Mouse (Mus musculus) frontal cortex, postnatal 10 days (tissue): ENCODE results near the gene Ccdc91.

Experiments
- DNase-seq, 2 experiments: peaks; one replicate each; pipeline ENCODE4 v3.0.0; 2022; ENCODE audit warnings: low spot score in 2 of 2, mixed read lengths in 1 of 2

The Ccdc91 gene

DNA sequence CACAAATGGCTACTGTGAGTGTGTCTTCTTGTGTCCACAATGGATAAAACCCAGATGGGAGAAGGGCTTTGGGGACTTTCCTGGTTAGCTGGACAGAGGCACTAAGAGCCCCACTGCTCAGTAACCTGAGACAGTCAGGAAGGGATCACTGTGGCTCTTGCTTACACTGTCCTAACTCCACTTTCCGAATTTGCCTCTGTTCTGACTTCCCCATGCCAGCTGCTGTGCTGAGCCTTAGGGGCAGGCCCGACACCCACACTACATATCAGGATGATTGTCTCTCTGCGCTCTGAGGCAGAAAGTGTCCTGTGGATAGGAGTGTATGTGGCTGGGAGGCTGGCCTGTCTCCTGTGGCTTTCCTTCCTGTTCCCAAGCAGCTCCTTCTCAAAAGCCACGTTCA is 97.5 kb downstream of the Ccdc91 start:
- no peak for DNase-seq

DNA sequence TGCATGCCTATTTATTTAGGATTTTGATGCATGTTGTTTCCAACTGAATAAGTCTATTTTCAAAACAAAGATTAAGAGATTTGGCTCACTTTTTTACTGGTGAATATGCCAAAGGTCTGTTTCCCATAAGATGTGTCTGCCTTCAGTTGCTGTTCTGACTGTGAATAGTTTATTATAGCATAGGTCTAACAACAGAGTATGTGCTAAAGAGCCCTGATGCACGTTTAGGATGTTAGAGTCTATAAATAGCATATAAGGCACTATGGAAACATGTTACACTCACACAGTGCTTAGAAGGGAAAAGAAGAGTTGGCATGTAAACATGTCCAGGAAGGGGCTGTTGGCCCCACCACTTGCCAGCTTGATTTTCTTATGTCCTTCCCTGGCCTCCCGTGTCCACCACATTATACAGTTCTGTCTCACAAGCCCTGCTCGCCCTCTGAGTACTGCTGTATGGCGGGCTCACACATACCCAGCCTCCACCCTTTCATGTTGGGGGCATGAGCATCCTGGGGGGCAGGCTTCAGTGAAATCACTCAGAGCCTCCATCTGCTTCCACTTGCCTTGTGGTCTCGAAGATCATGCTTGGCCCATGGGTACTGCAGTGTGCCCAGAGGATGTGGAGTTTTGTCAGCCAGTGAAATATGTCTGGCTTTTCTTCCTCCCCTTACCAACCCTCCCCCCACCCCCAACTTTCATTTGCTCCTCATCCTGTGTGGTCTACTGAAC is 99.0 kb downstream of the Ccdc91 start:
- no peak for DNase-seq

DNA sequence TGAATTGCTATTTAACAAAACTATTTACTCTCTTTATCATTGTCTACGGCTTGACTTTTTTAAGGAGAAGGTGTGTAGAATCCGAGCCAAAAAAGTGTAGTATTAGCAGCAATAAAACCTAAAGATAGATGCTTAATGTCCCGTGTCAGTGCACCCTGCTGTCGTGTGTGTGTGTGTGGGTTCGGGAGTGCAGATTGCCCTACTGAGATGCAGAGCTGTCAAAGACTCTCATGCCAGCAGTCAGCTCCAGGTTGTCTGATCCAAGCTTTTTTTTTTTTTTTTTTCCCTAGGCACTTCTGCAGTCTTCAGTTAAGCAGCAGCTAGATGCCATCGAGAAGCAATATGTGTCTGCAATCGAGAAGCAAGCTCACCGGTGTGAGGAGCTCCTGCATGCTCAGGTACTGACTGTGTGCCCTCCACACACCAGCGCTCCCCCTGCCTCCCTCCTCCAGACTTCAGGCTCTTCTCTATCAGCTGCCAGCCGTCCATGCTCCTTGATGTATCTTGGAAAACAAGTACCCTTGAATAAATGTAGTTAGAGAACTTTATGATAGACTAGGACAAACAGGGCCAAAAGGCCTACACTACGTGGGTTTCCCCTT is 99.7 kb downstream of the Ccdc91 start:
- DNase-seq = no peak

- no peak for DNase-seq
Observed at GRCm38 (mm10) chr6:147587675-147588074, 112.0 kb downstream of the Ccdc91 start.

GRCm38 (mm10) chr6:147606666-147607065 is 131.0 kb downstream of the Ccdc91 start:
- no peak for DNase-seq

GRCm38 (mm10) chr6:147607613-147608012 is 132.0 kb downstream of the Ccdc91 start:
- no peak for DNase-seq

GRCm38 (mm10) chr6:147615306-147615705 is 139.7 kb downstream of the Ccdc91 start:
- DNase-seq = no peak

DNA sequence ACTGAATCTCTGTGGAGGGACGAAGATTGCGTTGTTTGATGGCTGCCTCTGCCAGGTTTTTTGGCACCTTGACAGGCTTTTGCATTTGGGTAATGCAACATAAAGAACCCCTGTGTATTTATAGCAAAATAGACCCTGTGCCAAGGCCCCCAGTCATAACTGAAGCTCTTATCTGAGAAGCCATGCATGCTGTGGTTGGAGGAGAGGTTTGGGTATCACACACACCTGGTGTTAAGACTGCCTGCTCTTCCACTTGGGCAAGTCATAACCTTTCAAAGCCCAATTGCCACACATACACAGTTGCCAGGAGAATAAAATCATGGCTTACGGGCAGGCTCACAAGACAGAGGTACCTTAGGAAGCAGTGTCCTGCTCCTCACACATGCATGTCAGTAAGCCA is 147.5 kb downstream of the Ccdc91 start:
- no peak for DNase-seq

DNA sequence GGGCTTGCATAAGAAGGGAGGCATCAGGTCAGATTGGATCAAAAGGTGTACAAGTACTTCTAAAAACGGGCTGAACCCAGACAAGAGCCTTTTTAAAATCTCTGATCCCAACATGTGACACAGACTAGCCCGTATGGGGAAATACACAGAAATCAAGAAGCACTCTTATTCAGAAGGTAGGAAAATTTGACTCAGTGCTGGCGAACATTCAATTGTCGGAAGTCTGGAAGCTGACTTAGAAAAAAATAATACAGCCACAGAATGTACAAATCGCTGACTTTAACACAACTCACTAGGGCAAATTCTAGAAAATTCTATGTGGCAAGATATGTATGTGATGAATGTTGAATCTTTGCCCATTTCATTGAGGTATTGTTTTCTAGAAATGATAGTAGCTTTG is 160.8 kb downstream of the Ccdc91 start:
- DNase-seq = no peak

- DNase-seq = no peak
Observed at GRCm38 (mm10) chr6:147643875-147644274, 168.2 kb downstream of the Ccdc91 start.

DNA sequence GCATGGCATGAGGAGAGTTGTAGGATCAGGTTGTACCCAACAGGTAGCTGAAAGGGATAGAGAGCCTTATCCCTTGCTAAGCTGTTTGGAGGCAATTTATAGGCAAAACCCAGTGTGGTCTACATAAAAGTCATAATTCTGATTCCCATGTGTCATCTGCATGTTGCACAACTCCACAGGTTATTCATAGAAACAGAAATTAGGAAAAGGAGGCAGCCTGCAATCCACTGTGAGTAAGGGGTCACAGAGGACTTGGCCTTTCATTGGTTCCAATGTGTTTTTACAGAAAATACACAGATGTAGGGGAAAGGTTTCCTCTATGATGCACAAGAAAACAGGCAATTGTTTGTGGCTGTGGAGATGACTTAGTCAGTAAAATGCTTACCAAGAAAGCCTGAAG is 168.8 kb downstream of the Ccdc91 start:
- no peak for DNase-seq

GRCm38 (mm10) chr6:147646401-147646968 is 170.9 kb downstream of the Ccdc91 start:
- DNase-seq = no peak

- DNase-seq = no peak
Observed at GRCm38 (mm10) chr6:147658025-147658424, 182.4 kb downstream of the Ccdc91 start.

- DNase-seq = no peak
Observed at GRCm38 (mm10) chr6:147660718-147661117, 185.1 kb downstream of the Ccdc91 start.

DNA sequence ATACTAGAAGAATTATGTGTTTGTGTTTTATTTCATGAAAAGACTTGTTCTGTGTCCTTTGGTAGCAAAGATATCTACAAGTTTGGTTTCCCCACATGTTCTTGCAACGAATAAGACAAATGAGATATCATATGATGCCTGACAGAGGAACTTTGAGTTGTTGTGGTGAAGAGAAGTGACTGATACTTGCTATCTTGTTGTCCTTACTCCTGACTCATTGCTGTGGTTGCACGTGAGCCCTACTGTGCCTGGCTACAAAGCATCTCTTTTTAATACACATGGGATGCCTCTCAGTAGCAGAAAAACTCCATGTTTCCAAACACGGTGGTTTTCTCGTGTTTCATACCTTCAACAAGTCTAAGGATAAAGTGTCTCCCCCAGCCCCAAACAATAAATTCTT is 186.2 kb downstream of the Ccdc91 start:
- no peak for DNase-seq

DNA sequence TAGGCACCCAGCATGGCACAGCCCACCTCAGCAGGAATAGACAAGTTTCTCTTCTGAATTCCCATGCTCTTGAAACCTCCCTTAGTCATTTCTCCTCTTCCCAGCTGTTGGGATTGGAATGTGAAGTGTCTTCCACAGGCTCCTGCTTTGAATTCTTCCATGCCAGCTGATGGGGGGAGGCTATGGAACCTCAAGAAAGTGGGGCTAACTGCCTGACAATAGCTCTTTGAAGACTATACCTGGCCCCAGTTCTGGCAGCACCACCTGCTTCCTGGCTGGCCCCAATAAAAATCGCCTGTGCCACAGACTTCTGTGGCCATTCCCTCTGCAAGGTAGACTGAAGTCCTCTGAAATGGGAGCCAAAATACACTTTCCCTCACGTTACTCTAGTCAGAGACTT is 187.0 kb downstream of the Ccdc91 start:
- no peak for DNase-seq

DNA sequence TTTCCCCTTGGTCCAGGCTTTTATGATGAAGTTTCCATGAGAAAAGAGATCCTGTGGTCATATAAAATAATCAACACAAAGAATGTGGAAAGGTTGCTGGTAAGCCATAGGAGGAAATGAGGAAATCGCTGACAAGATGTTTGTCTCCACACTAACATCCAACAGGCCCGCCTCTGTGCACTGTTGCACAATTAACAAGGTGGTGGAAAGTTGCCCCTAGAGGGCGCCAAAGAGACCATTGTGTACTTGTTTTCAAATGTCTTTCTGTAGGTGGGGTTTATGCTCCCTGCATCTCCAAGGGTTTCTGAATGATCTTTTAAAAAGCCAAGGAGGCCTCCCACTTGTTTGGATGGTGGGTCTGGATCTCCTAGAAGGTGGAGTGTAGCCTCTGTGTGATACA is 188.7 kb downstream of the Ccdc91 start:
- no peak for DNase-seq

GRCm38 (mm10) chr6:147671366-147671765 is 195.7 kb downstream of the Ccdc91 start:
- no peak for DNase-seq

DNA sequence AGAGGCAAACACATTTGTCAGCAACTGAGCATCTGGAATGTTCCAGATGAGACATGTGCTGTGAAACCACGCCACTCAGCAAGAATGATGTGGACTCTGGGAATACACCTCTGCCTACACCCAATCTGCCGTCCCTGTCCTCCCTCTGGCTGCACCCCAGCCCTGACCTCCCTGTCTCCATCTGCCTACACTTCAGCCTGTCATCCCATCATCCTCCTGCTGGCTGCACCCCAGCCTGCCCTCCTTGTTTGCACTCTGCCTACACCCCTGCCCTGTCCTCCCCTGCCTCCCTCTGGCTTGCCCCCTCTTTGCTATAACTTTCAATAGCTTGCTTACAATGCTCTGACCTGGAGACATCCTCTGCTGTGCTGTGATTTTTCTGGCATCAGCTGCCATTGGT is 196.9 kb downstream of the Ccdc91 start:
- DNase-seq = no peak

DNA sequence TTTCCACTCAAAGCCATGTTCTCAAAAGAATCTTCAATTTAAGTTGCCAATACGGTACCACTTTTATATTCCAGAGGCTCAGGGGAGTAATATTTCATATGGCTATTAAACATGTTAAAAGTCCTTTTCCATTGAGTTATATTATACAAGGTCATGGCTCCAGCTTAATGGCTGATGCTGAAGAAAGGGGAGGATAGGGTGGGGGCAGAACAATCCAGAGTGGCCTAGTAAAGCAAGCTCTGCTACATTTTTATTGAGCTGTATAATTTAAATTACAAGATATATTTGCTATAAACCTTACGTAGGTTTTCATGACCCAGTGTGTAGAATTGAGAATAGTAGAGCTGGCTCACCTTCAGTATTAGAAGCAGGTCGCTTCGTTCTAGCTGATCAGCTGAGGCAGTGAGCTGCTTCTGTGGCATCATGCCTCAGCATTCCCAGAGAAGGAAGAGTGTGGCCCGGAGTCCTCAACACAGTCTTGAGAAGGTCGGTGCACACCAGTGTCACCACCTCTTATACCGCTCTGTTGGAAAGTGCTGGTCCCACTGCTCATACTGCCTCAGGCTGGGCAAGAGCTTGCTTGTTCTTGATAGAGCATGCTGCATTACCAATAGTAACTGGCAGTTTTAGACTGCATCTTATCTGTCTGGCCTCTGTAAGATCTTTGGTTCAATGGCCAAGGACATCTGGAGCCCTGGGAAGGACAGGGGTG is 199.6 kb downstream of the Ccdc91 start:
- DNase-seq = no peak

GRCm38 (mm10) chr6:147676214-147676613 is 200.6 kb downstream of the Ccdc91 start:
- DNase-seq = no peak
